Mouse (Mus musculus) MEL (cell line): ENCODE results near the gene Olfr716. TPM values are rescaled to one million over a fixed set of nuclear protein-coding genes. Genes with fewer than 3 reads are reported as not detected.

Experiments
- DNase-seq: peaks from one replicate; pipeline ENCODE4 v3.0.0; 2011; ENCODE audit warnings: low read depth, low spot score
- H3K27ac ChIP-seq: 2 replicates; pipeline ENCODE4 v1.5.1; 2012; ENCODE audit warnings: low read depth, mild to moderate bottlenecking, control low read depth, low read length, moderate library complexity; ENCODE audit not compliant: control insufficient read depth
- H3K27me3 ChIP-seq, 2 experiments: fragments of 150-350 bp in 1 of 2; sonication (generic) in 1 of 2; 2 replicates each; pipeline ENCODE4 v1.6.1; 2012; ENCODE audit warnings: low read length in 2 of 2, mild to moderate bottlenecking in 2 of 2, improper control_type of control experiment in 1 of 2, moderate library complexity in 1 of 2; ENCODE audit not compliant: insufficient read depth in 2 of 2, control insufficient read depth in 1 of 2
- H3K36me3 ChIP-seq, 2 experiments: 2 replicates each; pipeline ENCODE4 v1.6.1; 2012 to 2014; ENCODE audit warnings: low read length in 2 of 2, improper control_type of control experiment in 1 of 2, inconsistent platforms in 1 of 2, mild to moderate bottlenecking in 1 of 2; ENCODE audit not compliant: insufficient read depth in 2 of 2, control insufficient read depth in 1 of 2
- H3K4me1 ChIP-seq, 2 experiments: fragments of 150-350 bp in 1 of 2; sonication (generic) in 1 of 2; 2 replicates each; pipeline ENCODE4 v1.6.1; 2012; ENCODE audit warnings: low read length in 2 of 2, improper control_type of control experiment in 1 of 2, mild to moderate bottlenecking in 1 of 2; ENCODE audit not compliant: insufficient read depth in 2 of 2, control insufficient read depth in 1 of 2
- H3K4me3 ChIP-seq, 2 experiments: fragments of 150-350 bp in 1 of 2; sonication (generic) in 1 of 2; 2 replicates each; pipeline ENCODE4 v1.5.1; 2012; ENCODE audit warnings: low read depth in 2 of 2, low read length in 2 of 2, mild to moderate bottlenecking in 2 of 2, moderate library complexity in 2 of 2, control low read depth in 1 of 2, improper control_type of control experiment in 1 of 2; ENCODE audit not compliant: control insufficient read depth in 1 of 2, insufficient read depth in 1 of 2
- H3K79me2 ChIP-seq: 2 replicates; pipeline ENCODE4 v1.6.1; 2012; ENCODE audit warnings: mild to moderate bottlenecking, low read length, moderate library complexity; ENCODE audit not compliant: control insufficient read depth, poor library complexity, insufficient read depth
- H3K9ac ChIP-seq: 2 replicates; pipeline ENCODE4 v1.6.1; 2012; ENCODE audit warnings: low read depth, mild to moderate bottlenecking, control low read depth, low read length, moderate library complexity; ENCODE audit not compliant: control insufficient read depth, poor library complexity, severe bottlenecking
- H3K9me3 ChIP-seq: fragments of 150-350 bp; sonication (generic); replicated peaks from 2 replicates; pipeline ENCODE4 v1.6.1; 2012; ENCODE audit warnings: mild to moderate bottlenecking, low read length, improper control_type of control experiment, moderate library complexity; ENCODE audit not compliant: insufficient read depth
- CHD1 ChIP-seq: IDR thresholded peaks from 2 replicates; pipeline ENCODE4 v1.6.1; 2012; ENCODE audit warnings: low read depth, mild to moderate bottlenecking, inconsistent platforms, low read length, improper control_type of control experiment
- CTCF ChIP-seq, 3 experiments: IDR thresholded peaks in 2 of 3; conservative IDR thresholded peaks in 1 of 3; 2 replicates each; pipeline ENCODE4 v1.5.1; 2011 to 2012; ENCODE audit warnings: low read length in 3 of 3, low read depth in 2 of 3, mild to moderate bottlenecking in 2 of 3, improper control_type of control experiment in 1 of 3, inconsistent platforms in 1 of 3, mixed read lengths in 1 of 3, moderate library complexity in 1 of 3; ENCODE audit not compliant: control insufficient read depth in 1 of 3, insufficient read depth in 1 of 3, poor library complexity in 1 of 3, severe bottlenecking in 1 of 3
- GABPA ChIP-seq: IDR thresholded peaks from 2 replicates; pipeline ENCODE4 v1.6.1; 2012; ENCODE audit warnings: low read depth, mild to moderate bottlenecking, inconsistent platforms, low read length, improper control_type of control experiment, moderate library complexity
- GATA1 ChIP-seq: IDR thresholded peaks from 2 replicates; pipeline ENCODE4 v1.6.1; 2011; ENCODE audit warnings: low read depth, low read length, improper control_type of control experiment
- MEF2A ChIP-seq: IDR thresholded peaks from 2 replicates; pipeline ENCODE4 v1.6.1; 2014; ENCODE audit warnings: low read depth, mild to moderate bottlenecking, inconsistent platforms, low read length, improper control_type of control experiment; ENCODE audit not compliant: poor library complexity, insufficient replicate concordance, severe bottlenecking; ENCODE audit errors: extremely low read depth
- MYC ChIP-seq: IDR thresholded peaks from 2 replicates; pipeline ENCODE4 v1.6.1; 2011; ENCODE audit warnings: low read depth, mild to moderate bottlenecking, low read length, improper control_type of control experiment, moderate library complexity
- NELFE ChIP-seq: IDR thresholded peaks from 2 replicates; pipeline ENCODE4 v1.6.1; 2011; ENCODE audit warnings: low read depth, low read length, improper control_type of control experiment
- NRF1 ChIP-seq: IDR thresholded peaks from 2 replicates; pipeline ENCODE4 v1.6.1; 2014; ENCODE audit warnings: low read depth, mild to moderate bottlenecking, inconsistent platforms, low read length, improper control_type of control experiment, moderate library complexity; ENCODE audit not compliant: poor library complexity, insufficient read depth, severe bottlenecking
- POLR2A ChIP-seq, 2 experiments: IDR thresholded peaks; 2 replicates each; pipeline ENCODE4 v1.6.1; 2011 to 2012; ENCODE audit warnings: low read length in 2 of 2, mild to moderate bottlenecking in 2 of 2, control low read depth in 1 of 2, improper control_type of control experiment in 1 of 2, low read depth in 1 of 2, moderate library complexity in 1 of 2; ENCODE audit not compliant: control insufficient read depth in 1 of 2, insufficient read depth in 1 of 2, poor library complexity in 1 of 2
- SIN3A ChIP-seq: IDR thresholded peaks from 2 replicates; pipeline ENCODE4 v1.6.1; 2012; ENCODE audit warnings: low read length, improper control_type of control experiment, inconsistent platforms
- SMC3 ChIP-seq: IDR thresholded peaks from 2 replicates; pipeline ENCODE4 v1.6.1; 2011; ENCODE audit warnings: low read depth, low read length, improper control_type of control experiment
- USF2 ChIP-seq, 2 experiments: IDR thresholded peaks; 2 replicates each; pipeline ENCODE4 v1.6.1; 2011 to 2012; ENCODE audit warnings: improper control_type of control experiment in 2 of 2, low read length in 2 of 2, borderline replicate concordance in 1 of 2, inconsistent platforms in 1 of 2, low read depth in 1 of 2, mild to moderate bottlenecking in 1 of 2; ENCODE audit not compliant: insufficient read depth in 1 of 2
- ZC3H11A ChIP-seq: IDR thresholded peaks from 2 replicates; pipeline ENCODE4 v1.6.1; 2012; ENCODE audit warnings: low read depth, mild to moderate bottlenecking, inconsistent platforms, low read length, improper control_type of control experiment
- ZKSCAN1 ChIP-seq: IDR thresholded peaks from 2 replicates; pipeline ENCODE4 v1.6.1; 2012; ENCODE audit warnings: low read depth, mild to moderate bottlenecking, inconsistent platforms, low read length, improper control_type of control experiment, moderate library complexity
- ZMIZ1 ChIP-seq: IDR thresholded peaks from 2 replicates; pipeline ENCODE4 v1.6.1; 2012; ENCODE audit warnings: low read depth, mild to moderate bottlenecking, inconsistent platforms, low read length, improper control_type of control experiment, moderate library complexity
- polyA plus RNA-seq, 2 experiments: library from polyadenylated mRNA; stranded (reverse) in 1 of 2; unstranded in 1 of 2; fragments of >175 nt in 1 of 2; fragments of >200 nt in 1 of 2; gene quantifications; 2 replicates each; pipeline versions ENCODE4 v1.2.1 to v1.2.4; 2012; ENCODE audit warnings: low replicate concordance in 2 of 2, low read depth in 1 of 2; ENCODE audit not compliant: insufficient read length in 2 of 2, insufficient read depth in 1 of 2, missing spikeins in 1 of 2
- total RNA-seq: library from RNA; depleted of rRNA; stranded (reverse); fragments of 300-350 nt; gene quantifications from 2 replicates; pipeline ENCODE4 v1.2.3, GENCODE M21; 2012; rRNA removed

Olfr716 gene
- total and polyA plus RNA-seq, 3 experiments, result not detected

DNA sequence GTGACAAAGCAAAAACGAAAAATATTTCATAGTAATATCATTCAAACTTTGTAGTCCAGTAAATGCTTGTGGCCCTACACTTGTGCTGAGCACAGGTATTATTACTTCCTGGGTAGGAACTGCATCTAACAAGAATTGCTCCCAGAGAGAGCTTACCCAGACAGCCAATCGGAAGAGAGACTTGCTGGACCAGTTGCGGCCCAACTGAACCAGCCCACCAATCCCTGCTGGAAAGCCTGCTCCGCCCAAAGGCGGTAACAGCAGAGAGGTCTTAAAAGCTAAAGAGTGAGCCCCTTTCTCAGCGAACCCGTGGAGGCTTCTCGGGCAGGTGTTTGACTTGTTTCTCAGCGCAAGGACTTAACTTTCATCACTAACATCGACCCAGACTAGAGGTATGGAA is 28.6 kb downstream of the Olfr716 start, which contains the start of gene Nlrp14:
TSS of gene Nlrp14 (plus strand) at position 301 of the 400 bp plus-strand sequence.
- H3K36me3 ChIP-seq, result no peaks in the 10 kb centered on the region
- H3K4me3 ChIP-seq, result no peak within 1 kb of the TSS
- H3K27me3 ChIP-seq, result no peaks in the 10 kb centered on the region
- H3K79me2 ChIP-seq, result no peaks in the 10 kb centered on the region
- DNase-seq, result no peak
- no peak within 1 kb of the TSS for H3K9ac ChIP-seq
- H3K4me1 ChIP-seq, result no peaks in the 10 kb centered on the region
- TF ChIP-seq MEF2A (no peak), MYC (no peak), NELFE (no peak), NRF1 (no peak), ZKSCAN1 (no peak)
- no peak within 1 kb of the TSS for H3K27ac ChIP-seq
- H3K9me3 ChIP-seq, result no peaks in the 10 kb centered on the region

- DNase-seq, result no peak
- TF ChIP-seq GABPA (no peak), NRF1 (no peak), ZC3H11A (no peak), ZKSCAN1 (no peak), GATA1 (no peak), POLR2A (IDR thresholded peaks at IDR 0.05; ENCODE audit: control insufficient read depth in 1 of 2, insufficient read depth in 1 of 2, low read depth in 1 of 2, low read length in 2 of 2, poor library complexity in 1 of 2) (no peak), ZMIZ1 (no peak), SMC3 (no peak), SIN3A (no peak), CTCF (IDR thresholded peaks at IDR 0.05 in 2 of 3, conservative IDR thresholded peaks at IDR 0.05 in 1 of 3; ENCODE audit: control insufficient read depth in 1 of 3, insufficient read depth in 1 of 3, low read depth in 2 of 3, low read length in 3 of 3, poor library complexity in 1 of 3, severe bottlenecking in 1 of 3) (no peak), USF2 (IDR thresholded peaks at IDR 0.05; ENCODE audit: borderline replicate concordance in 1 of 2, insufficient read depth in 1 of 2, low read depth in 1 of 2, low read length in 2 of 2) (no peak), CHD1 (no peak)
- Histone ChIP-seq H3K9ac (no peak overlapping the region), H3K4me1 (no peaks in the 10 kb centered on the region), H3K36me3 (no peaks in the 10 kb centered on the region), H3K79me2 (no peaks in the 10 kb centered on the region), H3K27me3 (no peaks in the 10 kb centered on the region), H3K9me3 (no peaks in the 10 kb centered on the region), H3K27ac (no peak overlapping the region), H3K4me3 (no peak overlapping the region)
Observed at GRCm38 (mm10) chr7:107180406-107180805, 42.3 kb downstream of the Olfr716 start.

Other genes starting within 250 kb of the Olfr716 start
- not detected in 2 replicates for gene Olfr707, start 237.1 kb upstream of the Olfr716 start, total RNA-seq
- not detected for gene Olfr707, start 237.1 kb upstream of the Olfr716 start, polyA plus RNA-seq
- not detected in 2 replicates for gene Olfr1532-ps1, start 230.3 kb upstream of the Olfr716 start, total RNA-seq
- not detected for gene Olfr1532-ps1, start 230.3 kb upstream of the Olfr716 start, polyA plus RNA-seq
- gene Olfr709-ps1, start 206.1 kb upstream of the Olfr716 start, total RNA-seq, result not detected in 2 replicates
- not detected for gene Olfr709-ps1, start 206.1 kb upstream of the Olfr716 start, polyA plus RNA-seq
- gene Olfr710, start 190.0 kb upstream of the Olfr716 start, total RNA-seq, result not detected in 2 replicates
- not detected for gene Olfr710, start 190.0 kb upstream of the Olfr716 start, polyA plus RNA-seq
- not detected in 2 replicates for gene Olfr6, start 174.4 kb upstream of the Olfr716 start, total RNA-seq
- not detected for gene Olfr6, start 174.4 kb upstream of the Olfr716 start, polyA plus RNA-seq
- not detected in 2 replicates for gene Olfr711, start 162.9 kb upstream of the Olfr716 start, total RNA-seq
- gene Olfr711, start 162.9 kb upstream of the Olfr716 start, polyA plus RNA-seq, result not detected
- gene Olfr2, start 132.3 kb upstream of the Olfr716 start, total RNA-seq, result not detected in 2 replicates
- not detected for gene Olfr2, start 132.3 kb upstream of the Olfr716 start, polyA plus RNA-seq
- gene Olfr713, start 107.2 kb upstream of the Olfr716 start, total RNA-seq, result not detected in 2 replicates
- gene Olfr713, start 107.2 kb upstream of the Olfr716 start, polyA plus RNA-seq, result not detected
- gene Olfr714, start 67.3 kb upstream of the Olfr716 start, total RNA-seq, result not detected in 2 replicates
- gene Olfr714, start 67.3 kb upstream of the Olfr716 start, polyA plus RNA-seq, result not detected
- gene Olfr17, start 45.1 kb upstream of the Olfr716 start, total RNA-seq, result not detected in 2 replicates
- gene Olfr17, start 45.1 kb upstream of the Olfr716 start, polyA plus RNA-seq, result not detected
- not detected in 2 replicates for gene Olfr715b, start 28.0 kb upstream of the Olfr716 start, total RNA-seq
- not detected for gene Olfr715b, start 28.0 kb upstream of the Olfr716 start, polyA plus RNA-seq
- not detected in 2 replicates for gene Olfr715, start 7.2 kb upstream of the Olfr716 start, total RNA-seq
- gene Olfr715, start 7.2 kb upstream of the Olfr716 start, polyA plus RNA-seq, result not detected
- gene Nlrp14, start 28.7 kb downstream of the Olfr716 start, total RNA-seq, result not detected in 2 replicates
- not detected for gene Nlrp14, start 28.7 kb downstream of the Olfr716 start, polyA plus RNA-seq
- not detected in 2 replicates for gene Rbmxl2, start 71.1 kb downstream of the Olfr716 start, total RNA-seq
- gene Rbmxl2, start 71.1 kb downstream of the Olfr716 start, polyA plus RNA-seq, result not detected
- not detected in 2 replicates for gene Syt9, start 232.4 kb downstream of the Olfr716 start, total RNA-seq
- gene Syt9, start 232.4 kb downstream of the Olfr716 start, polyA plus RNA-seq, result not detected